Mouse (Mus musculus): Measurements from ENCODE around the gene Foxj3. TPM values are rescaled to one million over a fixed set of nuclear protein-coding genes. Genes with fewer than 3 reads are reported as not detected.

Gene Foxj3
- polyA plus RNA-seq, 1 experiment from 2014 or later, result 23.4 TPM

DNA sequence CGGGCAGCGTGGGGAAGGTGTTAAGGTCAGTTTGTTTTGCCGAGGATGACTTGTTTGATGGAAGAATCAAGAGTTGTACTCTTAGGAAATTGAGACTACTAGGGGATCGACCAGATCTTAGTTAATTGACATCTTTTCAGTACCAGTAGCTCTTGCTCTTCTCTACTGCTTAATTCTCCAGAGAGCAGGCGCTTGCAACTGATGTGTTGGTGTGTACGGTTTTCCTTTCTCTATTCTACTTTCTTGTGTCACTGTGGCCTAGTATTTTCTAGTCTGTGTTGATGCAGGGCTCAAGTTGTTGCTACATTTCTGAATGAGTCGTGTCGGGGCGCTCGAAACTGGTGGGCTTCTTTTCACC lies 3.7 kb downstream of the Foxj3 start:
- H3K9ac ChIP-seq (ENCODE audit: low read depth, low read length), result peak overlapping the region; percentile 95
- H3K9me3 ChIP-seq (ENCODE audit: control insufficient read depth, low read length), result no peaks in the 10 kb centered on the region
- 7% methylated on average over 10 of the region's 10 CpGs for WGBS
- no peak for ATAC-seq (ENCODE audit: low FRiP score)
- H3K36me3 ChIP-seq (ENCODE audit: control insufficient read depth, insufficient read depth, low read length), result no peaks in the 10 kb centered on the region
- no peak for DNase-seq (ENCODE audit: low spot score)
- peak overlapping the region; percentile 78 for H3K4me2 ChIP-seq (replicated peaks; ENCODE audit: low read depth, low read length)
- peak overlapping the region; percentile 98; the same call in 1 of the 2 replicates for H3K27ac ChIP-seq (ENCODE audit: low read depth, low read length)
- H3K4me1 ChIP-seq (replicated peaks; ENCODE audit: control insufficient read depth, insufficient read depth, low read length), result no peaks in the 10 kb centered on the region
- H3K27me3 ChIP-seq (ENCODE audit: control insufficient read depth, insufficient read depth, low read length), result no peaks in the 10 kb centered on the region
- H3K4me3 ChIP-seq (ENCODE audit: low read depth, low read length), result peak overlapping the region; percentile 94

DNA sequence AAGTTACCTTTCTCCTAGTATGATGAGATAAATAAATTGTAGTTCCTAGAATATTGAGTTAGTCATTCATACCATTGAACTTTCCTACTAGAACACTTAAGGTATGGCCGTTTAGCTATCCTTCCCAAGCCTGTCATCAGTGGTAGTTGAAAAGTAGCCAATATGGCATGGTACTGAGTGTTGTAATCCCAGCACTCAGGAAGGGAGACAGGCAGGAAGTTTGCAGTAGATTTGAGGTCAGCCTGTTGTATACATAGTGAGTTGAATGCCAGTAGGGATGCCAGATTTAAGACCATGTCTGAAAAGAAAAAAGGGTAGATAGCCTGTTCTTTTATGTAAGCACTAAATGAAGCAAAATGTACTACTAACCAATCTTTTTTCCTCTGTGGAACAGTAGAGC lies 14.1 kb downstream of the Foxj3 start:
- ATAC-seq (ENCODE audit: low FRiP score) (no peak), DNase-seq (ENCODE audit: low spot score) (no peak)
- H3K4me2 ChIP-seq (replicated peaks; ENCODE audit: low read depth, low read length), result no peak overlapping the region
- whole genome bisulfite sequencing, result 91% methylated on average over 1 of the region's 1 CpGs
- no peak overlapping the region for H3K27ac ChIP-seq (ENCODE audit: low read depth, low read length)
- H3K9ac ChIP-seq (ENCODE audit: low read depth, low read length), result no peak overlapping the region
- H3K9me3 ChIP-seq (ENCODE audit: control insufficient read depth, low read length), result no peaks in the 10 kb centered on the region
- H3K27me3 ChIP-seq (ENCODE audit: control insufficient read depth, insufficient read depth, low read length), result no peaks in the 10 kb centered on the region
- no peaks in the 10 kb centered on the region for H3K36me3 ChIP-seq (ENCODE audit: control insufficient read depth, insufficient read depth, low read length)
- no peaks in the 10 kb centered on the region for H3K4me1 ChIP-seq (replicated peaks; ENCODE audit: control insufficient read depth, insufficient read depth, low read length)
- no peak overlapping the region for H3K4me3 ChIP-seq (ENCODE audit: low read depth, low read length)

DNA sequence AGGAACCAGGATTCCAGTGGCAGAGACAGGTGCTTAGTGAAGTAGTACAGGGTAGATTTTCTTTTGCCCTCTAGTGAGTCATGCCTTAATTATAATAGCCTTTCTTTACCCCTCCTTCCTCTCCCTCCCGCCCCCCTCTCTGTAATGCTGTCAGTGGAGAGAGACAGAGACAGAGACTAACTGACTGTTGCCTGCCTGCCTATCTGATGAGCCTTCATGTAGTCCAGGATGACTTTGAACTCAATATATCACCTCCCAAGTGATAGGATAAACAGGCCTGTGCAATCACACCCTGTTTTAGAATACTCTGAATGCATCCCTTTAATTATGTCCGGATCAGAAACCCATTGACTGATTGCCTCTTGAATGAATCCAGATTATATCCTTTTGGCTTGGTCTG lies 18.7 kb downstream of the Foxj3 start:
- H3K9me3 ChIP-seq (ENCODE audit: control insufficient read depth, low read length), result no peaks in the 10 kb centered on the region
- WGBS, result 79% methylated on average over 2 of the region's 2 CpGs
- H3K4me1 ChIP-seq (replicated peaks; ENCODE audit: control insufficient read depth, insufficient read depth, low read length), result no peaks in the 10 kb centered on the region
- no peak overlapping the region for H3K4me2 ChIP-seq (replicated peaks; ENCODE audit: low read depth, low read length)
- no peak for ATAC-seq (ENCODE audit: low FRiP score)
- no peak overlapping the region for H3K27ac ChIP-seq (ENCODE audit: low read depth, low read length)
- no peak overlapping the region for H3K4me3 ChIP-seq (ENCODE audit: low read depth, low read length)
- DNase-seq (ENCODE audit: low spot score), result no peak
- no peaks in the 10 kb centered on the region for H3K27me3 ChIP-seq (ENCODE audit: control insufficient read depth, insufficient read depth, low read length)
- no peak overlapping the region for H3K9ac ChIP-seq (ENCODE audit: low read depth, low read length)
- H3K36me3 ChIP-seq (ENCODE audit: control insufficient read depth, insufficient read depth, low read length), result no peaks in the 10 kb centered on the region

DNA sequence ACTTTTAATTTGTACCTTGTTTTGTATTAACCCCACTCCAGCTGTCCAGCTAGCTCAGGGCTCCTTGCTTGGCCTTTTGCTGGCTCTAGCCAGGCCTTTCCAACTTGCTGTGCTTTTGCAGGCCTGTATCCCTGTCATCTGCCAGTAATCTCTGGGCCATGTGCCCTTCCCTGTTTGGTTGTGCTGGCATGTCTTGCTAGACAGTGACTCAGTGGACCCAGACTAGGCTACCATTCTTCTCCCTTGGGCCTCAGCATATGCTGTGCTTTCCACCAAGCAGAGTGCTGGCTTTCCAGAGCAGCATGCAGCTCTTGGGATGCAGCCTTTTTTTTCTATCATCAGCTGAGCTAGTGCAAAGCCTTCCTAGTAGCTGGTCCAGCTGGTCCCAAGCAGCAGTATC lies 26.3 kb downstream of the Foxj3 start:
- Histone ChIP-seq H3K36me3 (ENCODE audit: control insufficient read depth, insufficient read depth, low read length) (no peaks in the 10 kb centered on the region), H3K27ac (ENCODE audit: low read depth, low read length) (no peak overlapping the region), H3K4me1 (replicated peaks; ENCODE audit: control insufficient read depth, insufficient read depth, low read length) (no peaks in the 10 kb centered on the region), H3K4me3 (ENCODE audit: low read depth, low read length) (no peak overlapping the region), H3K9me3 (ENCODE audit: control insufficient read depth, low read length) (no peaks in the 10 kb centered on the region), H3K4me2 (replicated peaks; ENCODE audit: low read depth, low read length) (no peak overlapping the region), H3K9ac (ENCODE audit: low read depth, low read length) (no peak overlapping the region), H3K27me3 (ENCODE audit: control insufficient read depth, insufficient read depth, low read length) (no peaks in the 10 kb centered on the region)
- ATAC-seq (ENCODE audit: low FRiP score) (no peak), DNase-seq (ENCODE audit: low spot score) (no peak)

DNA sequence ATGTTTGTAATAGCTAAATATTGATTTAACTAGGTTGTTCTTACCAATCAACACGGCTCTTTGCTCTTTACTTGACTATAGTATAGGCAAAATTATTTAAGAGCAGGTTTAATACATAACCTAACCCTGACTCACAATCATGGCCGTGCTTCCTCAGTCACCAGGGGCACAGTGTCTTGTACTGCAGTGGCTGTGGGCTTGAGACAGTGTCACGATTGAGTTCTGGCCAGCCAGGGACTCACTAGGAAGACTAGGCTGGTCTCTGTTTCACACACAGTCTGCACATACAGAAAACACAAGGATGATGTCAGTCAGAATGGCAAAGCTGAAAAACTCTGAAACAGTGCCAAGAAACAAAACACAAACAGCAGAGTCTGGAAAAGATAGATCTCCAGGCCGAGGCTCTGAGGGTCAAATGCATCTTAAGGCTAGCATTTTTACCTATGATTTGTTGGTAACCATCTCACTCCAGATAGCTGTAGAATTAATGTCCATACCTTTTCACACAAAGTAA lies 29.6 kb downstream of the Foxj3 start:
- no peak overlapping the region for H3K9ac ChIP-seq (ENCODE audit: low read depth, low read length)
- no peaks in the 10 kb centered on the region for H3K4me1 ChIP-seq (replicated peaks; ENCODE audit: control insufficient read depth, insufficient read depth, low read length)
- no peak overlapping the region for H3K4me3 ChIP-seq (ENCODE audit: low read depth, low read length)
- ATAC-seq (ENCODE audit: low FRiP score) (no peak), DNase-seq (ENCODE audit: low spot score) (no peak)
- no peaks in the 10 kb centered on the region for H3K36me3 ChIP-seq (ENCODE audit: control insufficient read depth, insufficient read depth, low read length)
- no peak overlapping the region for H3K4me2 ChIP-seq (replicated peaks; ENCODE audit: low read depth, low read length)
- H3K27ac ChIP-seq (ENCODE audit: low read depth, low read length), result no peak overlapping the region
- H3K27me3 ChIP-seq (ENCODE audit: control insufficient read depth, insufficient read depth, low read length), result no peaks in the 10 kb centered on the region
- H3K9me3 ChIP-seq (ENCODE audit: control insufficient read depth, low read length), result no peaks in the 10 kb centered on the region
- 85% methylated on average over 4 of the region's 4 CpGs for WGBS

DNA sequence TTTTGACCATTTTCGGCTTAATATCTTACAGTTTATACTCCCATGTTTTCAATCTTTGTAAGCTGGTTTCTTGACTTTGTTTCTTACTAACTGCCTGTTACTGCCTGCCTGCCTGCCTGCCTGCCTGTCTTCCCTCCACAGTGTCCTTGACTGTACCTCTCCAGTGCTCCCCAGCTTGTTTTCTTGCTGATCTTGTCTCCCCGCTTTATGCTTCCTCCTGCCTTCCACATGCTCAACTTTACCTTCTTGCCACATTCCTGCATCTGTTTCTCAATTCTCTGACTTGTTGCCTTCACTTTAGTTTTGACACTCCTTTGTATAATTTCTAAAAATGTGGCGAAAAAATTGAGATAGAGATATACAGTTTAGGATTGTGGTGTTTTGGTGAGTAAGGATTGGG lies 35.9 kb downstream of the Foxj3 start:
- no peak for DNase-seq (ENCODE audit: low spot score)
- H3K4me1 ChIP-seq (replicated peaks; ENCODE audit: control insufficient read depth, insufficient read depth, low read length), result no peaks in the 10 kb centered on the region
- H3K9ac ChIP-seq (ENCODE audit: low read depth, low read length), result no peak overlapping the region
- H3K36me3 ChIP-seq (ENCODE audit: control insufficient read depth, insufficient read depth, low read length), result no peaks in the 10 kb centered on the region
- ATAC-seq (ENCODE audit: low FRiP score), result no peak
- no peaks in the 10 kb centered on the region for H3K9me3 ChIP-seq (ENCODE audit: control insufficient read depth, low read length)
- no peaks in the 10 kb centered on the region for H3K27me3 ChIP-seq (ENCODE audit: control insufficient read depth, insufficient read depth, low read length)
- no peak overlapping the region for H3K27ac ChIP-seq (ENCODE audit: low read depth, low read length)
- H3K4me2 ChIP-seq (replicated peaks; ENCODE audit: low read depth, low read length), result no peak overlapping the region
- H3K4me3 ChIP-seq (ENCODE audit: low read depth, low read length), result no peak overlapping the region
- WGBS, result 91% methylated on average over 3 of the region's 3 CpGs

DNA sequence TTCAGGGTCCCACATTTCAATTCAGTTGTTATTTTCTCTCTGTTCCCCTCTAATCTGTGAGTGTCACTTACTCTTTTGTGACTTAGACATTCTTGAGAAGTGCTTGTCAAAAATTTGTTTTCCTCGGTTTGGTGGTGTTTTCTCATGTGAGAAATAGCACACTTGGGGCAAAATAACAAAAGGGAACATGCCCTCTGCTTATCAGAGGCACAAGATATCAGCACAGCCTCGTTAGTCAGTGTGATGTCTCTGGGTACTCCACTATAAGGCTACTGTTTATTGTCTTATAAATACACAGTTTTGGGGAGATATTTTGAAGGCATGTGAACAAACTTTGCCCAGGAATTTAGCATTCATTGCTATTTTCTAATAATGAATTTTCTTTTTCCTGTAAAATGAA lies 37.7 kb downstream of the Foxj3 start:
- Histone ChIP-seq H3K9me3 (ENCODE audit: control insufficient read depth, low read length) (no peaks in the 10 kb centered on the region), H3K36me3 (ENCODE audit: control insufficient read depth, insufficient read depth, low read length) (no peaks in the 10 kb centered on the region), H3K27me3 (ENCODE audit: control insufficient read depth, insufficient read depth, low read length) (no peaks in the 10 kb centered on the region), H3K4me1 (replicated peaks; ENCODE audit: control insufficient read depth, insufficient read depth, low read length) (no peaks in the 10 kb centered on the region), H3K27ac (ENCODE audit: low read depth, low read length) (no peak overlapping the region), H3K4me2 (replicated peaks; ENCODE audit: low read depth, low read length) (no peak overlapping the region), H3K4me3 (ENCODE audit: low read depth, low read length) (no peak overlapping the region), H3K9ac (ENCODE audit: low read depth, low read length) (no peak overlapping the region)
- DNase-seq (ENCODE audit: low spot score) (no peak), ATAC-seq (ENCODE audit: low FRiP score) (no peak)
- WGBS, result 85% methylated on average over 2 of the region's 2 CpGs

DNA sequence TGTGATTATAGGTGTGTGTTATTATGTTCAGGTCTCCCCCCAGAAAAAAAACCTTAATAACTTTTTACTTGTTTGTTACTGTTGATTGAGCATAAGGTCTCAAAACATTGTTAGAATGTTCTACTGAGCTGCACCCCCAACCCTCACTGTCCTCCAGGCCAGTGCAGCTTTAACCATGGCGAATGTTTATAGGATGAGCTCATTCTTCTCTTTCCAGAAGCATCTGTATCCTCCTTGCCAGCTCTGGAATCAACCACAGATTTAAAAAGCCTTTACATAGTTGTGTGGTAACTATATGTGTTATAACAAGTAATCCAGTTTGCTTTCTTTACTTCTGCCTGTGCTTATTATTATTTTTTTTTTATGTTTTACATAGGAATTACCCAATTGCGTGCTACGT lies 38.7 kb downstream of the Foxj3 start:
- DNase-seq (ENCODE audit: low spot score) (no peak), ATAC-seq (ENCODE audit: low FRiP score) (no peak)
- 97% methylated on average over 3 of the region's 3 CpGs for WGBS
- H3K36me3 ChIP-seq (ENCODE audit: control insufficient read depth, insufficient read depth, low read length), result no peaks in the 10 kb centered on the region
- H3K4me1 ChIP-seq (replicated peaks; ENCODE audit: control insufficient read depth, insufficient read depth, low read length), result no peaks in the 10 kb centered on the region
- H3K9me3 ChIP-seq (ENCODE audit: control insufficient read depth, low read length), result no peaks in the 10 kb centered on the region
- no peaks in the 10 kb centered on the region for H3K27me3 ChIP-seq (ENCODE audit: control insufficient read depth, insufficient read depth, low read length)
- no peak overlapping the region for H3K9ac ChIP-seq (ENCODE audit: low read depth, low read length)
- H3K4me3 ChIP-seq (ENCODE audit: low read depth, low read length), result no peak overlapping the region
- no peak overlapping the region for H3K4me2 ChIP-seq (replicated peaks; ENCODE audit: low read depth, low read length)
- no peak overlapping the region for H3K27ac ChIP-seq (ENCODE audit: low read depth, low read length)

DNA sequence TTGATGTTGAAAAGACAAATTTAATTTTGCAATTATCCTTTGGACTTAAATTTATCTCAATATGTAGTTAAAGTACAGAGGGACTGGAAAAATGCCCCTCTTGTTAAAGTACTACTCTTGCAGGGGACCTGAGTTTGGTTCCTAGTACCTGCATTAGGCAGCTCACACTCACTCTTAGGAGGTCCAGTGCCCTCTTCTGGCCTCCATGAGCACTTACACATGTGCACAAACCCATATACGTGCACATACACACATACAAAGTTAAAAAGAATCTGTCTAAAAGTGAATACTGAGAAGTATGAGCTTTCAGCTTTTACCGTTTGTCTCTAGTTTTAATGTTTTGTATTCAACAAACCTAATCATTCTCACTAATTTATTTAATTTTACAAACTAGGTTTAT lies 51.2 kb downstream of the Foxj3 start:
- Histone ChIP-seq H3K9ac (ENCODE audit: low read depth, low read length) (no peak overlapping the region), H3K9me3 (ENCODE audit: control insufficient read depth, low read length) (no peaks in the 10 kb centered on the region), H3K4me2 (replicated peaks; ENCODE audit: low read depth, low read length) (no peak overlapping the region), H3K36me3 (ENCODE audit: control insufficient read depth, insufficient read depth, low read length) (no peaks in the 10 kb centered on the region), H3K4me3 (ENCODE audit: low read depth, low read length) (no peak overlapping the region), H3K4me1 (replicated peaks; ENCODE audit: control insufficient read depth, insufficient read depth, low read length) (no peaks in the 10 kb centered on the region), H3K27ac (ENCODE audit: low read depth, low read length) (no peak overlapping the region), H3K27me3 (ENCODE audit: control insufficient read depth, insufficient read depth, low read length) (no peaks in the 10 kb centered on the region)
- DNase-seq (ENCODE audit: low spot score) (no peak), ATAC-seq (ENCODE audit: low FRiP score) (no peak)
- 98% methylated on average over 2 of the region's 2 CpGs for WGBS

All from hindbrain, embryonic 11.5 days (tissue).